Mouse (Mus musculus): ENCODE measurements at regions not wholly inside any gene's neighbourhood (a gene's known extent, or its start where the extent isn't known, plus 50 kb on each side); places are given as distances from the start of the nearest gene placed in this dataset.

- no peak for DNase-seq (ENCODE audit: low spot score in 2 of 2)
Measured at GRCm38 (mm10) chr7:70589713-70590112, 223.2 kb upstream of the Nr2f2 start.

- no peak for DNase-seq (ENCODE audit: low spot score in 2 of 2)
Measured at GRCm38 (mm10) chr7:70588061-70588460, 221.5 kb upstream of the Nr2f2 start.

GRCm38 (mm10) chr7:70584480-70584879 is 217.9 kb upstream of the Nr2f2 start:
- DNase-seq (ENCODE audit: low spot score in 2 of 2), result no peak

GRCm38 (mm10) chr7:70576112-70576910 is 209.8 kb upstream of the Nr2f2 start:
- peak in 1 of 2 experiments; percentile 18 for DNase-seq (ENCODE audit: low spot score in 2 of 2)

GRCm38 (mm10) chr7:70575614-70576013 is 209.1 kb upstream of the Nr2f2 start:
- no peak for DNase-seq (ENCODE audit: low spot score in 2 of 2)

- DNase-seq (ENCODE audit: low spot score in 2 of 2), result no peak
Measured at GRCm38 (mm10) chr7:70574194-70574593, 207.7 kb upstream of the Nr2f2 start.

GRCm38 (mm10) chr7:70565034-70565433 is 198.5 kb upstream of the Nr2f2 start:
- no peak for DNase-seq (ENCODE audit: low spot score in 2 of 2)

- DNase-seq (ENCODE audit: low spot score in 2 of 2), result no peak
Measured at GRCm38 (mm10) chr7:70548936-70549450, 182.5 kb upstream of the Nr2f2 start.

- no peak for DNase-seq (ENCODE audit: low spot score in 2 of 2)
Measured at GRCm38 (mm10) chr7:70541881-70542665, 175.5 kb upstream of the Nr2f2 start.

GRCm38 (mm10) chr7:70539121-70539642 is 172.6 kb upstream of the Nr2f2 start:
- DNase-seq (ENCODE audit: low spot score in 2 of 2), result no peak

- DNase-seq (ENCODE audit: low spot score in 2 of 2), result no peak
Measured at GRCm38 (mm10) chr7:70536046-70536445, 169.5 kb upstream of the Nr2f2 start.

GRCm38 (mm10) chr7:70533552-70533951 is 167.0 kb upstream of the Nr2f2 start:
- DNase-seq (ENCODE audit: low spot score in 2 of 2), result peak in 1 of 2 experiments; percentile 6

- DNase-seq (ENCODE audit: low spot score in 2 of 2), result no peak
Measured at GRCm38 (mm10) chr7:70527921-70528320, 161.4 kb upstream of the Nr2f2 start.

- DNase-seq (ENCODE audit: low spot score in 2 of 2), result no peak
Measured at GRCm38 (mm10) chr7:70525372-70525771, 158.8 kb upstream of the Nr2f2 start.

- DNase-seq (ENCODE audit: low spot score in 2 of 2), result no peak
Measured at GRCm38 (mm10) chr7:70524744-70525143, 158.2 kb upstream of the Nr2f2 start.

GRCm38 (mm10) chr7:70524251-70524650 is 157.7 kb upstream of the Nr2f2 start:
- DNase-seq (ENCODE audit: low spot score in 2 of 2), result no peak

GRCm38 (mm10) chr7:70516741-70517140 is 150.2 kb upstream of the Nr2f2 start:
- no peak for DNase-seq (ENCODE audit: low spot score in 2 of 2)

GRCm38 (mm10) chr7:70515341-70515851 is 148.9 kb upstream of the Nr2f2 start:
- no peak for DNase-seq (ENCODE audit: low spot score in 2 of 2)

GRCm38 (mm10) chr7:70514666-70515065 is 148.1 kb upstream of the Nr2f2 start:
- no peak for DNase-seq (ENCODE audit: low spot score in 2 of 2)

- DNase-seq (ENCODE audit: low spot score in 2 of 2), result no peak
Measured at GRCm38 (mm10) chr7:70512354-70512753, 145.8 kb upstream of the Nr2f2 start.

GRCm38 (mm10) chr7:70505671-70506181 is 139.2 kb upstream of the Nr2f2 start:
- no peak for DNase-seq (ENCODE audit: low spot score in 2 of 2)
